Mouse (Mus musculus) thymus, adult 2 months (tissue): ENCODE data around the gene Ccdc162. TPM values are rescaled to one million over a fixed set of nuclear protein-coding genes. Genes with fewer than 3 reads are reported as not detected.

Experiments used
- DNase-seq: peaks from one replicate; pipeline ENCODE4 v3.0.0; 2021
- H3K27ac ChIP-seq: fragments of 200-500 bp; 2 replicates; pipeline ENCODE4 v1.5.1; 2012; ENCODE audit warnings: low read length, control low read depth; ENCODE audit not compliant: control insufficient read depth, insufficient read depth
- H3K27me3 ChIP-seq: fragments of 200-500 bp; 2 replicates; pipeline ENCODE4 v1.6.1; 2012; ENCODE audit warnings: mild to moderate bottlenecking, low read length, moderate library complexity, mixed read lengths; ENCODE audit not compliant: control insufficient read depth, insufficient read depth
- H3K36me3 ChIP-seq: fragments of 200-500 bp; 2 replicates; pipeline ENCODE4 v1.6.1; 2012; ENCODE audit warnings: mild to moderate bottlenecking, low read length, moderate library complexity; ENCODE audit not compliant: control insufficient read depth, insufficient read depth
- H3K4me1 ChIP-seq: fragments of 200-500 bp; replicated peaks from 2 replicates; pipeline ENCODE4 v1.6.1; 2012; ENCODE audit warnings: low read length; ENCODE audit not compliant: control insufficient read depth, insufficient read depth
- H3K4me3 ChIP-seq: fragments of 200-500 bp; 2 replicates; pipeline ENCODE4 v1.5.1; 2012; ENCODE audit warnings: mild to moderate bottlenecking, low read length, control low read depth, moderate library complexity; ENCODE audit not compliant: control insufficient read depth, insufficient read depth
- CTCF ChIP-seq: fragments of 200-500 bp; IDR thresholded peaks from 2 replicates; pipeline ENCODE4 v1.5.1; 2012; ENCODE audit warnings: mild to moderate bottlenecking, control low read depth, low read length, moderate library complexity, borderline replicate concordance; ENCODE audit not compliant: control insufficient read depth, poor library complexity, insufficient read depth; ENCODE audit errors: extremely low read depth
- POLR2A ChIP-seq: fragments of 200-500 bp; IDR thresholded peaks from 2 replicates; pipeline ENCODE4 v1.6.1; 2012; ENCODE audit warnings: mild to moderate bottlenecking, low read length, control low read depth, moderate library complexity; ENCODE audit not compliant: control insufficient read depth, poor library complexity, insufficient read depth; ENCODE audit errors: extremely low read depth
- WGBS: fragments of 180-500 bp; shearing (Covaris S2); methylation state at CpG from one replicate; pipeline ENCODE4 v1.1.7; 2018; 5-methylcytosine and 5-hydroxymethylcytosine counted together
- polyA plus RNA-seq: library from polyadenylated mRNA; depleted of rRNA; stranded (reverse); fragments of >200 nt; gene quantifications from 2 replicates; pipeline ENCODE4 v1.2.3, GENCODE M21; 2012

Gene Ccdc162
- polyA plus RNA-seq, 1 experiment, result 5.1 TPM

DNA sequence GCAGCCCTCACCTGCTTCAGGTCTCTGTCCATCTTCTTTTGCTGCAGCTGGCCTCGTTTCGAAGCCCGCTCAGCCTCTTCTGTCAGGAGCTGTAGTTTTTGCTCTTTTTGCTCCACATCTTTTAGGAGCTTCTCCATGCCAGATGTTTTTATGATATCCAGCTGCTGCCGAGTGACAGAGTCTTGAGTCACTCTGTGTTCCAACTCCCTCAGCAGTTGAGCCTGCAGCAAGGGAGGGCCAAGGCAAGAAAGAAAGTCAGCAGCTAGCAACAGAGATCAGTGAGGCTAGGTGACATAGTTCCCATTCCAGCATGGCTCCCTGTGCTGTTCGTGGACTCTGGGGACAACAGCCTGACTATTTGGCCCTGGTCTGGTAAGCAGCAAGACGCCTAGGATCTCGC, 165.7 kb downstream of the Ccdc162 start:
- Histone ChIP-seq H3K27me3 (no peaks in the 10 kb centered on the region), H3K4me3 (no peak overlapping the region), H3K4me1 (peaks cover 40% of the 10 kb centered on the region), H3K36me3 (no peaks in the 10 kb centered on the region), H3K27ac (no peak overlapping the region)
- no peak for DNase-seq
- TF ChIP-seq CTCF, result no peak
- no peak for TF ChIP-seq POLR2A
- 96% methylated on average over 7 of the region's 7 CpGs for WGBS

DNA sequence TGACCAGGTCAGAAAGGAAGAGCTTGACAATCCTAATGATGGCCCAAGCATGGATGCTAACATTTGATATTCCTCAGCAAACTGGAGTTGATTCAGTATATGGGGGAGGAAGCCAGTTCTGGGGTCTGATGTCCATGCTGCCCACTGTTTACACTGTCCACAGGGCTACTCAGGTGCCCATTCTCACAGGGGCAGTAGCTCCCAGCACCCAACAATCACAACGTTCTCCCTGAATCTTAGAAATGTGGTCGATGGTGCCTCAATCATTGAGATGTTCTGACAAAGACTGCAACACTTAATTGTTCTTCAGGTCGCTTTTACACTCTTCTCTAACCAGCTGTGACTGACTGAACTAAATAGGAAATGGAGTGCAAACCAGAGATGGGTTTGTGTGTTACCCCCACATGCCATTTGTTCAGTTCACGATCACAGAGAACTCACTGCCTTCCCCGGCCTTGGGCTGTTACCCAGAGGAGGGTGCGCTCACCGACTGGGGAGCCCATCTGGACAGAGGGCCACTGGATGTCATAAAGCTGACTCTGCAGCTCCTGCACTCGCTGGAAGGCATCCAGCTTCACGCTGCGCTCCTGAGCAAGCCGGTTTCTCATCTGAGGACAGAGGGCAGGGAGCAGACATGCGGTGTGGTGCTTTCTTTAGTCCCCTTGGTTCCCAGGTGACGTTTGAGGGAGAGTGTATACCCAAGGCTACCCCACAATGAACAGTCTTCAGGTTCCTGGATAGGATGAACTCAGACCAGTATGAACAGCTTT, 169.9 kb downstream of the Ccdc162 start:
- H3K36me3 ChIP-seq, result no peaks in the 10 kb centered on the region
- H3K27ac ChIP-seq, result no peak overlapping the region
- TF ChIP-seq POLR2A, result no peak
- no peak for TF ChIP-seq CTCF
- H3K4me3 ChIP-seq, result no peak overlapping the region
- H3K4me1 ChIP-seq, result peaks cover 24% of the 10 kb centered on the region
- DNase-seq, result no peak
- WGBS, result 88% methylated on average over 13 of the region's 13 CpGs
- H3K27me3 ChIP-seq, result no peaks in the 10 kb centered on the region

DNA sequence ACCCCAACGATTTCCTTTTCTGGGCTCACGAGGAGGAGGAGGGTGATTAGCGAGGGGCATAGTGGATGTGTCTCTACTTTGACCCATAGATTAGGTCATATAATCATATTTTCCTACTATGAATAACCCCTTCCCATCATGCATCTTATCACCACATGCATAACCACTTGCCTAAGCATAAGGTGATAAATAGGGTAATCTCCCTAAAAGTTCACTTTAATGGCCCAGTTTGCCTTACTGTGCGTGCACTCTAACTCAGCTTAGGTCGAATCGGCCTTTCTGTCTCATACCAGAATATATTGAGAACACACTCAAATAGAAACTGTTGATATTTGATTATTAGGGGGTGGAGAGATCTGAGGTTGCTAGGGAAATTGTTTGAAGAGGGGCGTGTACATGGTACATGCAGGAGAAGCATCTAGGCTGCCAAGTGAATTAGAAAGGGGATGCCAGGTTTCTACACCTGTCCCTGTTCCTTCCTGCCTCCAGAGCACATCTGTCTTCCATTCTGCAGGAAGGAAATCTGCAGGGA, 171.1 kb downstream of the Ccdc162 start:
- no peaks in the 10 kb centered on the region for H3K27me3 ChIP-seq
- 79% methylated on average over 7 of the region's 7 CpGs for WGBS
- no peaks in the 10 kb centered on the region for H3K36me3 ChIP-seq
- H3K4me1 ChIP-seq, result peaks cover 16% of the 10 kb centered on the region
- no peak for DNase-seq
- no peak overlapping the region for H3K4me3 ChIP-seq
- no peak overlapping the region for H3K27ac ChIP-seq
- TF ChIP-seq POLR2A (no peak), CTCF (no peak)

DNA sequence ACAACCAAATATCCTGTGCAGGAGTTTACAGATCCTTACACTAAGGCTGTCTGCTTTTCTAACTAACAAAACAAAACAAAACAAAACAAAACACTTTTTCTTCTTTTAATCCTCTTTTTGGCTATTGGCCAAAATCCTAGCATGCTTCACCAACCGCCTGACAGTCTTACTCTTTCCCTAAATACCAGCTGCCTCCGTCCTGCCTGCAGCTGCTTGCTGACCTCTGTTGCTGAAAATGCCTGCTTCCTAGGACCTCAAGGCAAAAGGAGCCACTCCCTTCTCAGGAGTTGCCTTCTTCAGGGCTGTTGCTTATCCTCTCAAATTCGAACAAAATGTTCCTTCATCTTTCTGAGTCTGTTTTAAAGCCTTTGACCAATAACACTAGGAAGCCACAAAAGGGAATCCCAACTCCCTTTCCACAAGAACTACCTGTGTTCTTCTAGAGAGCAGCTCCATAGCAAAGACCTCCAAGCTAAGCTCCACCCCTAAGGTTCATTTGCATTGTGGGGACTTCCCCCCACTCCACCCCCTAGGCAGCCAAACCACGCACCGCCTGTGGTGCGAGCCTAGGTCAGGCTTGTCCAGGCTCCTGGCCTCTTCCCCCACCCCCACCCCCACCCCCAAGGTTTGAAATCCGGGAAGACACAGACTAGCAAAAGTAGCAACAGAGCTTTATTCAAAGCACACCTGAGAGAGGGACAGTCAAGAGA, 171.8 kb downstream of the Ccdc162 start:
- Histone ChIP-seq H3K27me3 (no peaks in the 10 kb centered on the region), H3K4me1 (peaks cover 16% of the 10 kb centered on the region), H3K27ac (no peak overlapping the region), H3K36me3 (no peaks in the 10 kb centered on the region), H3K4me3 (no peak overlapping the region)
- 48% methylated on average over 7 of the region's 7 CpGs for WGBS
- no peak for DNase-seq
- no peak for TF ChIP-seq POLR2A
- TF ChIP-seq CTCF, result no peak

DNA sequence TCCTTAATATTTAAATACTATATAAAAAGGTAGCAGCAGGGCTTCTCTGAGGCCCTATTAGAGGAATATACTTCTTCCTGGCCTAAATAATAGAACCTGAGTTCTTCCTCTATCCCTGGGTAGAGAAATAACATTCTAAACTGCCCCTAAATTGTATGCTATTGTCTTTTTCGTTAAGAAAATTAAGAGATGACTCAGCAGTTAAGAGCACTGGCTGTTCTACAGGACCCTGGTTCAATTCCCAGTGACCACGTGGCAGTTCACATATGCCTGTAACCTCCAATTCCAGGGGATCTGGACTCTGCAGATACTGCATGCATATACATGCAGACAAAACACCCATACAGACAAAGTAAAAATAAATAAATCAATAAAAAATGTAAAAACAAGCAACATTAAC, 172.6 kb downstream of the Ccdc162 start:
- no peaks in the 10 kb centered on the region for H3K36me3 ChIP-seq
- 73% methylated on average over 2 of the region's 2 CpGs for WGBS
- H3K27ac ChIP-seq, result no peak overlapping the region
- TF ChIP-seq CTCF (no peak), POLR2A (no peak)
- H3K4me3 ChIP-seq, result no peak overlapping the region
- DNase-seq, result no peak
- H3K4me1 ChIP-seq, result peaks cover 16% of the 10 kb centered on the region
- H3K27me3 ChIP-seq, result no peaks in the 10 kb centered on the region

DNA sequence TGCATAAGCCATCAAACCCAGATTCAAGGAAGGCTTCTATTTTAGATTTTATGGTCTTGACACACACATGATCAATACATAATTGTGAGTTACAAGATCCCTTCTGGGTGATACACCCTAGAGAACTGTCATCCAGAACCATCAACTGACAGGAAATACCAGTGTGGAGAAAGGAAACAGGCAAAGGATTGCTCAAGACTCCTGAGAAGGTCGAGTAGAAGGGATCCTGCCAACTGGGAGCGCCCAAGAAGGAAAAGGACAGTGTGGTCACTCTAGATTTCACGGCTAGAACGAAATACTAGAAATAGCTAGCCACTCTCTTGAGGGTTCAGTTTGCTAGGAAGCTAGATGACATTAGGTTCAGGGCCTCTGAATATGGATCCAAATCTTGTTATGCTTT, 173.0 kb downstream of the Ccdc162 start:
- DNase-seq, result no peak
- WGBS, result 89% methylated on average over 4 of the region's 4 CpGs
- Histone ChIP-seq H3K36me3 (no peaks in the 10 kb centered on the region), H3K4me1 (peaks cover 16% of the 10 kb centered on the region), H3K27ac (no peak overlapping the region), H3K4me3 (no peak overlapping the region), H3K27me3 (no peaks in the 10 kb centered on the region)
- TF ChIP-seq CTCF (no peak), POLR2A (no peak)

DNA sequence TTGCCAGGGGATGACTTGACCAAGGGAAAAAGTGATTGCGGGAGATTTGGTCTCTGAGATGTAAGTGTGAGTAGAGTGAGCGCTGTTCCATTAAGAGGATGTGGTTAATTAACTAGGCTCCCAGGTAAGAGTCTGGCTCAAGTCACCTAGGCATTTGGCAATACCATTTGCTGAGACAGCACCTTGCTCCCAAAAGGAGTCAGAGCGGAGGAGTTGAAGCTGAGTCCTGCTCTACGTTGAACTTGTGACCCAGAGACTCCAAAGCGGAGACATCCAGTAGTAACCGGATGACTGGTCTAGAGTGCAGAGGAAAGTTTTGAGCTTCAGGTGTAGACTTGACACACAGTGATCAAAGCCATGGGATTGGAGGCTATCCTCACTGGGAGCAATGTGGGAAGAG, 174.4 kb downstream of the Ccdc162 start:
- 98% methylated on average over 6 of the region's 6 CpGs for WGBS
- TF ChIP-seq POLR2A (no peak), CTCF (no peak)
- no peaks in the 10 kb centered on the region for H3K27me3 ChIP-seq
- H3K27ac ChIP-seq, result no peak overlapping the region
- H3K4me1 ChIP-seq, result peaks cover 16% of the 10 kb centered on the region
- no peaks in the 10 kb centered on the region for H3K36me3 ChIP-seq
- DNase-seq, result no peak
- H3K4me3 ChIP-seq, result no peak overlapping the region
